Mouse (Mus musculus) cortical plate, adult 2 months (tissue): Measurements from ENCODE around the gene Fam124a. TPM values are rescaled to one million over a fixed set of nuclear protein-coding genes. Genes with fewer than 3 reads are reported as not detected.
"Not testable (repeated sequence)": the region's sequence is repeated elsewhere in the genome, so short reads cannot be mapped to it uniquely, and the experiment has no call there.

Experiments used
- H3K27ac ChIP-seq: fragments of 200-500 bp; 2 replicates; pipeline ENCODE4 v1.5.1; 2012; ENCODE audit warnings: low read length, control low read depth, inconsistent platforms; ENCODE audit not compliant: insufficient read depth
- H3K4me1 ChIP-seq: fragments of 200-500 bp; 2 replicates; pipeline ENCODE4 v1.6.1; 2011; ENCODE audit warnings: low read length; ENCODE audit not compliant: control insufficient read depth, insufficient read depth
- H3K4me3 ChIP-seq: fragments of 200-500 bp; 2 replicates; pipeline ENCODE4 v1.5.1; 2011; ENCODE audit warnings: mild to moderate bottlenecking, low read length, control low read depth; ENCODE audit not compliant: insufficient read depth
- CTCF ChIP-seq: fragments of 200-500 bp; IDR thresholded peaks from 2 replicates; pipeline ENCODE4 v1.5.1; 2011; ENCODE audit warnings: mild to moderate bottlenecking, control low read depth, low read length; ENCODE audit not compliant: insufficient read depth; ENCODE audit errors: extremely low read depth
- POLR2A ChIP-seq: fragments of 200-500 bp; IDR thresholded peaks from 2 replicates; pipeline ENCODE4 v1.6.1; 2011; ENCODE audit warnings: mild to moderate bottlenecking, low read length, control low read depth; ENCODE audit not compliant: insufficient read depth; ENCODE audit errors: extremely low read depth
- polyA plus RNA-seq: library from polyadenylated mRNA; depleted of rRNA; stranded (reverse); fragments of >200 nt; gene quantifications from 2 replicates; pipeline ENCODE4 v1.2.3, GENCODE M21; 2012

Gene Fam124a
- polyA plus RNA-seq, 1 experiment = 26.4 TPM

DNA sequence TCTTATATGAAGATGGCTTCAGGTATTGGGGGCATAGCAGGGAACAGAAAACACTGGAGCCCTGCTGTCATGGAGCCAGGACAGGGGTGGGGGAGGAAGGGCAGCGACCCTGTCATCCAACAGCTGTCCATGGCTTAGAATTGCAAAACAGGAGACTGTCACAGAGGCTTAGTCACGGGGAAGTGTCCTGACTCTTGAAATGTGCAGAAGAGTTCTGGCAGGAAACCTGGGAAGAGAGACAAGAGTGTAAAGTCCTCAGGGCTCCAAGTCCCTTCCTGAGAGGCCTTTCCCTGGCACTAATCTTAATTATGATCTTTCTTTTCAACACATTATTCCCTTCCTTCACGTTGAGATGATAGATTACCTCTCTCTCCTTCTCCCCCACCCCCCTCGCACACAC, 5.4 kb upstream of the Fam124a start:
- no peaks in the 10 kb centered on the region for H3K4me1 ChIP-seq
- H3K27ac ChIP-seq = no peak overlapping the region
- no peak overlapping the region for H3K4me3 ChIP-seq
- no peak for TF ChIP-seq CTCF
- TF ChIP-seq POLR2A = no peak

DNA sequence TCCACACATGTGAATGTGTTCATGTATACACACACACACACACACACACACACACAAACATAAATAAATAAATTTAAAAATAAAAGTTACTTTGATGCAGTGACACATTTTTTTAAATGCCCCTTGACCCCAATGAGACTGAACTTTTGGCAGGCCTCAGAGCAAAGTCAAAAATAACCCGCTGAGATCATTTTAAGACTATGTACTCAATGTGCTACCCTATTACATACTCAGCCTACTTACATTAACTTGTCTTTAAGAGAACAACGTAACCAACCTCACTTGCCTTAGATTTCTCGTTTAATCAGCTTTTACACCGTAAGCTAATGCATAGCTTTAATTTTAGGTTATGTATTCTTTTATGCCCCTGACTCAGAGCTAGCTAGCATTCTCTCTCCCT, 2.8 kb upstream of the Fam124a start:
- TF ChIP-seq CTCF (no peak), POLR2A (no peak)
- Histone ChIP-seq H3K4me1 (0 out of 2 replicates have a peak, but pooled peaks cover 2% of the 10 kb centered on the region), H3K27ac (no peak overlapping the region), H3K4me3 (no peak overlapping the region)

DNA sequence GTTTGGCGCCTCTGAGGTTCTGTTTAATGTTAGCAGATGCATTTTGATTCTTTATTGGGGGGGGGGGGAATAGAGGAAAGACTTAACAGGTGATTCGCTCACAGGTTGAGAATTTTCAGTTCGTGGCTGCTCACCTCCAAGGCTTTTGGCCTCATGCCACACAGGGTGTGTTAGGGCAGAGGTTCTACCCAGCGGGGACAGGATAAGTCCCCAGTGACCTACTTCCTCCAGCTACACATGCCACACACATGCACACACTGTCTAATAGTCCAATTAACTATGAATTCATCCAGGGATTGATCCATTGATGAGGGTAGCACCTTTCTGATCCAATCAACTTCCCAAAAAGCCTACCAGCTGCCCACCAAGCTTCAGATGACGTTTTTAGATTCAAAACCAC, 1.8 kb upstream of the Fam124a start:
- H3K4me1 ChIP-seq = peaks cover 6% of the 10 kb centered on the region
- H3K4me3 ChIP-seq = no peak overlapping the region
- TF ChIP-seq POLR2A (no peak), CTCF (no peak)
- no peak overlapping the region for H3K27ac ChIP-seq

DNA sequence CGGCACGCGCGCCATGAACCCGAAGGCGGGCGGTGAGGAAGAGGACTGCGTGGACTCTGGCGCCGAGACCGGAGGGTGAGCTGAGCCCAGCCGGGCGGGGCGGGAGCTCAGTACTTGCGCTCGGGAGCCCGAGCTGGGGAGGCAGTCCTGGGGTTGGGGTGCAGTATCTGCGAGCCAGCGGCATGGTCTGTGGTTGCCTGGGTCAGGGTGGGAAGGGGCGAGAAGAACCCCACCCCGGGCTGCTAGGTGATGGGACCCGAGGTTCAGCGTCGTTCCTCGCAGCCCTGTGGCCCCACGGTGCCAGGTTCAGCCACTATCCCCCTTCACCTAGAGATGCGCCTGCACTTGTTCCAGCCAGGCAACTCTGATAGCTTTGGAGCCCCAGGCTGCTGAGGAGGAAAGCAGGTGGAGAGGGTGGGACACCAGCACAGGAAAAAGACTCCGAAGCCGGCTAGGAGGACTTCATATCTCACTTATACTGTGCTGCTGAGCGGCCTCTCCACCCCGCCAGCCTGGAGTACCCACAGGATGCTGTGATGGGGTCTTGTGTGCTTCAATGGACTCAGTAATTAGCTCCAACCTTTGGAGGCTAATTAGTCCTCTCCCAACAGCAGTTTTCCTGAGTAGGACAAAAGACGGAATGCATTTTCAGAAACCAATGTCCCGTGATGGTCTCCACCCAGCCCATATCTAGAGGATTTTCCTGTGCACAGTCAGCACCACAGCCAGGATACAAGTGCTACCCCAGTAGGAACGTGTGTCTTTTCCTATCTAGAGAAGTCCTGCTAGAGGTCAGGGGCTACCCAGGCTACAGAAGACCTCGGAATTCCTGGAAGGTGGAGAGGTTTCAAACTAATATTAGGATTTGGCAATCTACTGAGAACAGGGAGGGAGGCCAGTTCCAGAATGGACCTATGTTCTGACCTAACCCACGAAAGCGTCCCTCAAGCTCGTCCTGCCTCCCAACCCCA, 588 bp downstream of the Fam124a start:
- TF ChIP-seq CTCF (no peak), POLR2A (no peak)
- Histone ChIP-seq H3K4me3 (peak overlapping the region; percentile 66), H3K27ac (no peak overlapping the region), H3K4me1 (peaks cover 6% of the 10 kb centered on the region)

DNA sequence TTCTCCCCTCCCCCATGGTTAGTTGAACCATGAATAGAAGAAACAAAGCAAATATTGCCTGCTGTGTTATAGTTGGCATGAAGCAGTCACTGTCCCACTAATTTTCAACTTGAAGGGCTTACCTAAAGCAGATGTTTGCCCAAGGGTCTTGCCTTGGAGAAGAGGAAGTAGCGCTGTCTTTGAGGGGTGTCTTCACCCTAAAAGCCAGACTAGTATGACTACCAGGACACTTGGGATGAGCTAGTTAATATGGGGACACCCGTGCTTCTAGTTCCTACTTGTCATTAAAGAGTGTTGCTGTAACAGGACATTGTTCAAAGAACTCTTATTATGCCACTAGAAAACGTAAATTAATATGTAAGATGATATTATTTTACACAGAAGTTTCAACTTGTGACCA, 1.6 kb downstream of the Fam124a start:
- peak overlapping the region; percentile 66; the same call in 1 of the 2 replicates for H3K4me3 ChIP-seq
- no peak overlapping the region for H3K27ac ChIP-seq
- no peak for TF ChIP-seq POLR2A
- TF ChIP-seq CTCF = no peak
- peaks cover 8% of the 10 kb centered on the region for H3K4me1 ChIP-seq

DNA sequence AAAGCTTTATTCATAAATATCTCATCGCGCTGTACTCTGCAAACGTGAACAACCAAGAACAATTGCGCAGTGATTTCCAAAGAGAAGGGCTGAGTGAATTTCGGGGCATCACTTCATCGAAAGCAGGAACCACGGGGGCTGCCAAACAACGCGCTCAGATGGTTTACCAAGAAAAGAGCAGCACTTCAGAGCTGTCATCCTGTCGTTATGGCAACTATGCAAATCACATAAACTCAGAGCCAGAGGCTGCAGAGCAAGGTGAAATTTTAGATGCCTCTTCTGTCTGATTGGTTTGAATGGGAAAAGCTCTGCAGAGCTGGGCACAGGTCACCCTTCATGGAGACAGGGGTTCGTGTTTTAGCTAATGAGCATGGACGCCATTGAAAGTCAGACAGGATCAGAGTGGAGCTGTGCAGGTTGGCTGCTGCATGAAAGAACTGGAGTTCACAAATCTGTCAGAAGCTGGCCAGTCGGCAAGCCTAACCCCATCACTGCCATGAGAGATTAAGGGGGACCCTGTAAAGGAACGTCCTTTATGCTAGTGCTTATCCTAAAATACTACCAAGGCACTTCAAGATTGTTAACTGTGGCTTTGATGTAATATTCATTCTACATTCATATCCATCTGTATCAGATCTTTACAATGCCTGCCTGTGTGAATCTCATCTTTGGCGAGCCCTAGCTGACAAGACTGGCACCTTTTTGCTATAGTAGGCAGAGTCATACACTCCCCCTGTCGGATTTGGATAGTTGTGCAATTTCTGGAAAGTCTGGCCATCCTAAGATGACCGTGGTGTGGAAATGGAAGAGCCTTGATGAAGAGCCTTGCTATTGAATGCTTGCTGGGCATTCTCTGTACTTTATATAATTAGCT, 6.6 kb downstream of the Fam124a start:
- peaks cover 7% of the 10 kb centered on the region for H3K4me1 ChIP-seq
- TF ChIP-seq CTCF (peak; percentile 22; the same call in 1 of the 2 replicates), POLR2A (no peak)
- no peak overlapping the region for H3K4me3 ChIP-seq
- H3K27ac ChIP-seq = no peak overlapping the region

DNA sequence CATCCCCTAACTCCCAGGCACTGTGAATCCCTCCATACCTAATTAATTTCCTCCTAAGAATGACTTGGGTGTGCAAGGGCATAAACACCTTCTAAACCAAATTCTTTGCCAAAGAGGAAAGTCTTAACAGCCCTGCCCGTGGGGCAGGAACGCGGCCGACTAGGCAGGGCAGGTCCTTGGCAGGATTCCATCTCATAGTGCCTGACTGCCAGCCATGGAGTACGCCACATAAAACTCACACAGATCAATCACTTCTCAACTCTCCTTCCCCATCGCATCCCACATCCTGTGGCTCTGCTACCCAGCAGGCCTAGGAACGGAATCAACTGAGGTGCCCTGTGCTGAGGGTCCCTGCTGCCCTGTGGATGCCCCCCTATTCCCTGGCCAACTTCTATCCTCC, 8.1 kb downstream of the Fam124a start:
- Histone ChIP-seq H3K27ac (no peak overlapping the region), H3K4me3 (no peak overlapping the region), H3K4me1 (peaks cover 4% of the 10 kb centered on the region)
- TF ChIP-seq CTCF (no peak), POLR2A (no peak)

DNA sequence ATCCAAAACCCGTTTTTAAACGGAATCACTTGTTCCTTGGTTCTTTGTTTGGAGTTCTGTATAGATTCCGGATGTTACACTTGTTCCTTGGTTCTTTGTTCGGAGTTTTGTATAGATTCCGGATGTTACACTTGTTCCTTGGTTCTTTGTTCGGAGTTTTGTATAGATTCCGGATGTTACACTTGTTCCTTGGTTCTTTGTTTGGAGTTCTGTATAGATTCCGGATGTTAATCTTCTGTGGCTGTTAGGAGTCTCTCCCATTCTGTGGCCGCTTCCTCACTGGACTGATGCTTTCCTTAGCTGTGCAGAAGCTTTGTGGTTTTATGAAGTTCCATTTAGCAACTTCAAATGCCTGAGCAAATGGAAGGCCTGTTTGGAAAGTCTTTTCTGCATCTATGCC, 11.3 kb downstream of the Fam124a start, which contains the start of gene Gm4131:
Gene Gm4131, minus strand, starts transcription at position 101 of the 400 bp plus-strand sequence.
- not testable (repeated sequence) for H3K4me1 ChIP-seq, H3K4me3 ChIP-seq, H3K27ac ChIP-seq

DNA sequence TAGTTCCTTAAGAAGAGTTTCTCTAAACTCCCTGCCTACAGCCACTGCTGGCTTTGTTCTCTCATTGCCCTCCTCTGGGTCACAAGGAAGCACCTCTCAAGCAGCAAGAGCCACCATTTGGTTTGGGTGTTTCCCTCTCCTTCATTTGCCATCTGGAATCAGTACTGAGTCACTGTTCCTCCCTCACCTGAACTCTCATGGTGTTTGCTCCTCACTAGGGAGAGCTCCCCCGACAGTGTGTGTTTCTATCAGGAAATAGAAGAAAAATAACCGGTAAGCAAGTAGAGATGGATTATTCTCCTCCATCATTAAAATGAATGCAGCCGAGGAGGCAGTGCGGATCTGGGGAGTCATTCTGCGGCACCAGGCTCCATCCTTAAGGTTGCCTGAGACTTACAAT, 13.9 kb downstream of the Fam124a start:
- Histone ChIP-seq H3K27ac (no peak overlapping the region), H3K4me1 (peaks cover 2% of the 10 kb centered on the region; the same call in 1 of the 2 replicates), H3K4me3 (no peak overlapping the region)
- TF ChIP-seq POLR2A (no peak), CTCF (no peak)
